Mouse (Mus musculus): Measurements from ENCODE around the gene Hoxb7.

Hoxb7 gene

DNA sequence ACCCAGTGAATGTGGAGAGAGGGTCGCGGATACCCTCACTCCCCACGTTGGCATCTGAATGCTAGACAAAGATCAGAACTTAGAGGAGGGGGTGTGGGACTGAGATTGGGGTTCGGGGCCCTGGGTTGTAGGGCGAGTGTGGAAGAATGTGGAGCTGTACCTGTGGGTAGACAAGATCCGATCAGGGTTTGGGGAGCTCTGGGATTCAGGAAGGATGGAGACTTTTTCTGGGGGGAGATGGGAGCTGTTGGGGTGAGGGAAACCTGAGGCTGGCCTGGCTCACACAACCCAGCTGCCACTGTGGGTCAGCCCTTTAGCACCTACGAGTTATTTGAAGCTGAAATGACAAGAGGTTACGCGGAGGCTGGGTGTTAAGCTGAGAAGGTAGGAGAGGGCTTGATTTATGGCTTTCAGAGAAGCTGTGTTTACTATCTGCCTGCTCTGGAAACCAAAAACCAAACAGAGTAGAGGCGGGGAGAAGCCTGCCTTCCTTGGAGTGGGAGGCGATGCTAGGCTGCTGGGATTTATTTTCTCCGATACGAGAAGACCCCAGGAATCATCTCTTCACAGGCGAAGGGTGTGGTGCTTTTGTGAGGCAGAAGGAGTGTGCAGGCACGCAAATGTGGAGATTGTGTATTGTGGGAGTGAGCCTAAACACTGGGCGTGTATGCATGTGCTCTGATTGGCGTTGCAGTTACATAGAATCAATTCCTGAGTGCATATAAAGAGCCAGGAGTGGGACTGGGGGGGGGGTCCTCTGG, 47.0 kb downstream of the Hoxb7 start:
- no peak for DNase-seq (ENCODE audit: low read depth, low spot score)

GRCm38 (mm10) chr11:96334002-96334364, 47.6 kb downstream of the Hoxb7 start:
- DNase-seq (ENCODE audit: low read depth, low spot score) = no peak

GRCm38 (mm10) chr11:96334998-96335397, 48.6 kb downstream of the Hoxb7 start:
- DNase-seq (ENCODE audit: low read depth, low spot score) = no peak

DNA sequence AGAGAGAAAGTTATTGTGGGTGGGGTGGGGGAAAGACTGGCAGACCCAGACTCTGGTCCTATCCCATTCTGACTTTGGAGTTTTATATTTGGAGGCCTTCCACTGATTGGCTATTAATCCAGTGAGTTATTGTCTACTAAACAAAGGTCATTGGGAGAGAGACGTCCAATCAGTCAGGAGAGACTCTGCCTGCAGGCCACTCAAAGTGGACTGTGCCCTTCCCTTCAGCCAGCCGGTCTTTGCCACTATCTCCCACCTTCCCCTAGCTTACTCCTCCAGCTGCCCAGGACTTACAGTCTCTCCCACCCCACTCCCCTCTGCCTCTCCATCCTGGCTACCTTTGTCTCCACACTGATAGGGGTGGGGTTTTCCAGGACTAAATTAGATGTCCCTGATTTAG, 50.2 kb downstream of the Hoxb7 start:
- no peak for DNase-seq (ENCODE audit: low read depth, low spot score)

DNA sequence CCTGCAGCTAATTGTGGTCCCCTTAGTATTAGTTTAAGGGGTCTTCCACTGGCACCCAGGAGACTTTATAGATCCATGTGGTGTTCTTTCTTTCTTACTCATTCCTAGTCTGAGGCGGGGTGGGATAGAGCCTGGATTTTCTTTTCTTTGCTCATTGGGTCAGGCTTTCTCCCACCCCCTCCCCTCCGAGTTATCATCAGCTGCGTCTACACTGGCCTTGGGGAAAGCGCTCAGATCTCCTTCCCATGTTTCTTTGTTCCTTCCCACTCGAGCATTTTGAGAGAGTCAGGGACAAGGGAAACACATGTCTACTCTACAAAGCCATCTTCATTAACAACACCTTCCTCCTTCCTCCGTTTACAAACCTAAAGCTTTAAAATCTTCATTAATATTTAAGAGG, 50.6 kb downstream of the Hoxb7 start:
- DNase-seq (ENCODE audit: low read depth, low spot score) = no peak

- no peak for DNase-seq (ENCODE audit: low read depth, low spot score)
These were observed 52.8 kb downstream of the Hoxb7 start for GRCm38 (mm10) chr11:96338957-96339855.
